8 mouse cellular contexts compared by ENCODE assay signal in genomic region chr9:67041840-67042812, GRCm38 (mm10). TPM values are rescaled to one million over a fixed set of nuclear protein-coding genes. Genes with fewer than 3 reads are reported as not detected.
A peak's percentile ranks its signal among the peaks of the same experiment; 100 is the strongest.
DNase-seq lines count a peak whose midpoint lies in the region; ATAC-seq and TF ChIP-seq lines count a peak whose summit lies in the region.

No protein-coding gene starts in this region.

- no peak for TF ChIP-seq POLR2A in lung, adult 2 months (IDR thresholded peaks at IDR 0.05; ENCODE audit: borderline replicate concordance, extremely low read depth, low read depth, low read length)

- 30% methylated on average over 14 of the region's 14 CpGs for WGBS in lung, adult 2 months
- WGBS in embryonic facial prominence, embryonic 13.5 days, result 46% methylated on average over 14 of the region's 14 CpGs
- 28% methylated on average over 14 of the region's 14 CpGs for WGBS in intestine, embryonic 16.5 days
- WGBS in neural tube, embryonic 14.5 days, result 34% methylated on average over 14 of the region's 14 CpGs

- peak overlapping the region; percentile 92 for H3K4me2 ChIP-seq in embryonic facial prominence, embryonic 13.5 days
- H3K4me2 ChIP-seq in intestine, embryonic 16.5 days (ENCODE audit: low read depth, low read length), result peak overlapping the region; percentile 88
- peak overlapping the region; percentile 74 for H3K4me2 ChIP-seq in neural tube, embryonic 14.5 days (ENCODE audit: low read depth, low read length)

- no peaks in the 10 kb centered on the region for H3K9me3 ChIP-seq in embryonic facial prominence, embryonic 13.5 days
- H3K9me3 ChIP-seq in intestine, embryonic 16.5 days (ENCODE audit: control insufficient read depth, low read length), result no peaks in the 10 kb centered on the region
- H3K9me3 ChIP-seq in neural tube, embryonic 14.5 days (ENCODE audit: control insufficient read depth, low read length), result no peaks in the 10 kb centered on the region

- peak; percentile 23 for DNase-seq in lung, adult 2 months
- no peak for DNase-seq in lung, postnatal 14 days
- no peak for DNase-seq in embryo, embryonic 9.5 days (ENCODE audit: extremely low spot score)
- no peak for DNase-seq in thymus, postnatal 36 days
- DNase-seq in gastrocnemius, adult 8-10 months (ENCODE audit: low spot score in 2 of 2), result no peak

- ATAC-seq in embryonic facial prominence, embryonic 13.5 days (ENCODE audit: insufficient number of reproducible peaks, insufficient read depth, low FRiP score, low TSS enrichment, low read depth), result no peak
- no peak for ATAC-seq in intestine, embryonic 16.5 days
- ATAC-seq in neural tube, embryonic 14.5 days (ENCODE audit: low read depth), result no peak

- peaks cover 20% of the 10 kb centered on the region for H3K4me1 ChIP-seq in lung, adult 2 months (ENCODE audit: control insufficient read depth, insufficient read depth, low read length)
- H3K4me1 ChIP-seq in embryonic facial prominence, embryonic 13.5 days, result peaks cover 80% of the 10 kb centered on the region
- peaks cover 60% of the 10 kb centered on the region for H3K4me1 ChIP-seq in intestine, embryonic 16.5 days (ENCODE audit: control insufficient read depth, insufficient read depth, low read length)
- peaks cover 23% of the 10 kb centered on the region for H3K4me1 ChIP-seq in neural tube, embryonic 14.5 days (ENCODE audit: control insufficient read depth, insufficient read depth, low read length)

- peak overlapping the region; percentile 44; the same call in 1 of the 2 replicates for H3K9ac ChIP-seq in embryonic facial prominence, embryonic 13.5 days
- peak overlapping the region; percentile 70 for H3K9ac ChIP-seq in intestine, embryonic 16.5 days (ENCODE audit: low read depth, low read length)
- H3K9ac ChIP-seq in neural tube, embryonic 14.5 days (replicated peaks; ENCODE audit: low read depth, low read length), result no peak overlapping the region; the same call in 1 of the 2 replicates

- H3K36me3 ChIP-seq in embryonic facial prominence, embryonic 13.5 days, result peaks cover 39% of the 10 kb centered on the region
- 0 out of 2 replicates have a peak, but pooled peaks cover 3% of the 10 kb centered on the region for H3K36me3 ChIP-seq in intestine, embryonic 16.5 days (ENCODE audit: control insufficient read depth, insufficient read depth, low read length)
- no peaks in the 10 kb centered on the region for H3K36me3 ChIP-seq in neural tube, embryonic 14.5 days (ENCODE audit: control insufficient read depth, insufficient read depth, low read length)

- no peak for TF ChIP-seq CTCF in lung, adult 2 months (IDR thresholded peaks at IDR 0.05; ENCODE audit: insufficient read depth, low read length)

- no peak overlapping the region for H3K27ac ChIP-seq in embryonic facial prominence, embryonic 13.5 days
- H3K27ac ChIP-seq in intestine, embryonic 16.5 days (ENCODE audit: low read length), result peak overlapping the region; percentile 96
- H3K27ac ChIP-seq in neural tube, embryonic 14.5 days (ENCODE audit: low read depth, low read length), result no peak overlapping the region

- H3K4me3 ChIP-seq in lung, adult 2 months (replicated peaks; ENCODE audit: extremely low read depth, low read depth, low read length), result peak overlapping the region; percentile 39
- peak overlapping the region; percentile 75 for H3K4me3 ChIP-seq in embryonic facial prominence, embryonic 13.5 days
- peak overlapping the region; percentile 82 for H3K4me3 ChIP-seq in intestine, embryonic 16.5 days (ENCODE audit: low read length)
- H3K4me3 ChIP-seq in neural tube, embryonic 14.5 days (ENCODE audit: low read depth, low read length), result peak overlapping the region; percentile 84

- no peaks in the 10 kb centered on the region for H3K27me3 ChIP-seq in embryonic facial prominence, embryonic 13.5 days
- H3K27me3 ChIP-seq in intestine, embryonic 16.5 days (replicated peaks; ENCODE audit: control insufficient read depth, insufficient read depth, low read length), result no peaks in the 10 kb centered on the region
- peaks cover 3% of the 10 kb centered on the region; the same call in 1 of the 2 replicates for H3K27me3 ChIP-seq in neural tube, embryonic 14.5 days (ENCODE audit: control insufficient read depth, insufficient read depth, low read length)

RNA-seq across cellular contexts. Expression of gene Tpm1, which starts 7.1 kb away (rescaled TPM):
- 168 and 359 TPM in 2 replicates for polyA plus RNA-seq in lung, adult 2 months (2012; rRNA removed)
- 818 and 902 TPM in 2 replicates for polyA plus RNA-seq in embryonic facial prominence, embryonic 13.5 days (2015; fragmentation: Nextera tagmentation; extraction: Ambion mirVana)
- 1,080 and 1,114 TPM in 2 replicates for polyA plus RNA-seq in intestine, embryonic 16.5 days (2015; fragmentation: Nextera tagmentation; extraction: Ambion mirVana)
- 139 and 205 TPM in 2 replicates for polyA plus RNA-seq in neural tube, embryonic 14.5 days (2014; fragmentation: Nextera tagmentation; extraction: Ambion mirVana)
- total RNA-seq in gastrocnemius, adult 8-10 months (2022), result over 10,000 TPM; 24,112 to 28,307 (median 24,365) TPM
